ENCODE assay signal across 21 mouse cellular contexts in genomic region chr12:80329641-80330040, GRCm38 (mm10).
DNase-seq lines count a peak whose midpoint lies in the region; ATAC-seq lines count a peak whose summit lies in the region.
"Had no signal": no experiment of that assay in that cellular context is flagged by ENCODE, and none has a peak within 500 bp of the region (broad histone marks: within the 10 kb centered on the region; RNA-seq: fewer than 3 reads in every experiment).

No protein-coding gene starts in this region.

- 35% methylated on average over 2 of the region's 2 CpGs for WGBS in kidney, embryonic 15.5 days
- 43% methylated on average over 2 of the region's 2 CpGs for WGBS in intestine, embryonic 14.5 days
- WGBS in stomach, embryonic 14.5 days: 42% methylated on average over 2 of the region's 2 CpGs

- H3K9ac ChIP-seq in kidney, embryonic 15.5 days: no peak overlapping the region
- H3K9ac ChIP-seq in intestine, embryonic 14.5 days (ENCODE audit: low read length): no peak overlapping the region
- H3K9ac ChIP-seq in stomach, embryonic 14.5 days (replicated peaks; ENCODE audit: low read depth, low read length): no peak overlapping the region
- H3K9ac ChIP-seq: embryonic facial prominence, embryonic 12.5 days; forebrain, embryonic 15.5 days; hindbrain, embryonic 13.5 days; liver, postnatal 0 days; neural tube, embryonic 12.5 days had no signal

- H3K27ac ChIP-seq in kidney, embryonic 15.5 days: no peak overlapping the region
- H3K27ac ChIP-seq in intestine, embryonic 14.5 days (ENCODE audit: low read depth): no peak overlapping the region
- no peak overlapping the region for H3K27ac ChIP-seq in stomach, embryonic 14.5 days (ENCODE audit: low read length)
- H3K27ac ChIP-seq: embryonic facial prominence, embryonic 12.5 days; forebrain, embryonic 15.5 days; hindbrain, embryonic 13.5 days; neural tube, embryonic 12.5 days had no signal

- DNase-seq in kidney, adult 11 months: no peak
- peak; percentile 31 for DNase-seq in 3T3-L1 (ENCODE audit: low read depth, low spot score)
- no peak for DNase-seq in intestine, embryonic 14.5 days (ENCODE audit: low spot score)
- no peak for DNase-seq in adrenal gland, postnatal 4 days (ENCODE audit: low spot score in 2 of 2)
- DNase-seq in neural tube, embryonic 10.5 days (ENCODE audit: extremely low spot score, low spot score): no peak
- DNase-seq: cerebellum, adult 8-10 months; heart, postnatal 10 days; left cerebral cortex, postnatal 4 days; liver, postnatal 0 days; lung, postnatal 14 days; right cerebral cortex, postnatal 4 days; thymus, postnatal 4 days had no signal

- no peak overlapping the region for H3K4me2 ChIP-seq in kidney, embryonic 15.5 days
- no peak overlapping the region for H3K4me2 ChIP-seq in intestine, embryonic 14.5 days (ENCODE audit: low read length)
- H3K4me2 ChIP-seq in stomach, embryonic 14.5 days (replicated peaks; ENCODE audit: low read depth, low read length): no peak overlapping the region
- H3K4me2 ChIP-seq: embryonic facial prominence, embryonic 12.5 days; forebrain, embryonic 15.5 days; heart, embryonic 11.5 days; hindbrain, embryonic 13.5 days; neural tube, embryonic 12.5 days had no signal

- no peak overlapping the region for H3K4me3 ChIP-seq in kidney, embryonic 15.5 days (replicated peaks)
- no peak overlapping the region for H3K4me3 ChIP-seq in intestine, embryonic 14.5 days (ENCODE audit: low read depth, low read length)
- H3K4me3 ChIP-seq in stomach, embryonic 14.5 days (ENCODE audit: low read depth, low read length): no peak overlapping the region
- H3K4me3 ChIP-seq: embryonic facial prominence, embryonic 12.5 days; erythroblast, embryonic 14.5 days; forebrain, embryonic 15.5 days; hindbrain, embryonic 13.5 days; neural tube, embryonic 12.5 days had no signal

- ATAC-seq in kidney, embryonic 15.5 days (replicated peaks; ENCODE audit: low FRiP score): 0 out of 2 replicates have a peak, but pooled peaks have one; percentile 33
- ATAC-seq in intestine, embryonic 14.5 days (replicated peaks; ENCODE audit: low FRiP score, low TSS enrichment, low read depth): peak; percentile 69; the same call in 1 of the 2 replicates
- peak; percentile 68 for ATAC-seq in stomach, embryonic 14.5 days (ENCODE audit: insufficient number of reproducible peaks, insufficient read depth, low FRiP score, low read depth)
- ATAC-seq: forebrain, embryonic 15.5 days; inflammation-experienced regulatory T-cells, adult 6 months; liver, postnatal 0 days had no signal

- H3K27me3 ChIP-seq in kidney, embryonic 15.5 days: no peaks in the 10 kb centered on the region
- H3K27me3 ChIP-seq in intestine, embryonic 14.5 days (replicated peaks; ENCODE audit: control insufficient read depth, insufficient read depth, low read length): no peaks in the 10 kb centered on the region
- H3K27me3 ChIP-seq in stomach, embryonic 14.5 days (ENCODE audit: control insufficient read depth, insufficient read depth, low read length): no peaks in the 10 kb centered on the region
- H3K27me3 ChIP-seq: embryonic facial prominence, embryonic 12.5 days; forebrain, embryonic 15.5 days; hindbrain, embryonic 13.5 days; neural tube, embryonic 12.5 days had no signal

- H3K9me3 ChIP-seq in kidney, embryonic 15.5 days (replicated peaks): no peaks in the 10 kb centered on the region
- no peaks in the 10 kb centered on the region for H3K9me3 ChIP-seq in intestine, embryonic 14.5 days (ENCODE audit: control insufficient read depth, low read length)
- no peaks in the 10 kb centered on the region for H3K9me3 ChIP-seq in stomach, embryonic 14.5 days (ENCODE audit: control insufficient read depth, low read depth, low read length)
- H3K9me3 ChIP-seq: embryonic facial prominence, embryonic 12.5 days; forebrain, embryonic 15.5 days; hindbrain, embryonic 13.5 days; neural tube, embryonic 12.5 days had no signal

- peaks cover 28% of the 10 kb centered on the region for H3K4me1 ChIP-seq in kidney, embryonic 15.5 days
- H3K4me1 ChIP-seq in intestine, embryonic 14.5 days (replicated peaks; ENCODE audit: control insufficient read depth, insufficient read depth, low read length): peaks cover 22% of the 10 kb centered on the region
- H3K4me1 ChIP-seq in stomach, embryonic 14.5 days (ENCODE audit: control insufficient read depth, insufficient read depth, low read length): 0 out of 2 replicates have a peak, but pooled peaks cover 4% of the 10 kb centered on the region
- H3K4me1 ChIP-seq: forebrain, embryonic 15.5 days had no signal

- no peaks in the 10 kb centered on the region for H3K36me3 ChIP-seq in kidney, embryonic 15.5 days
- H3K36me3 ChIP-seq in intestine, embryonic 14.5 days (ENCODE audit: control insufficient read depth, insufficient read depth, low read length): no peaks in the 10 kb centered on the region
- H3K36me3 ChIP-seq in stomach, embryonic 14.5 days (ENCODE audit: control insufficient read depth, insufficient read depth, low read length): no peaks in the 10 kb centered on the region
- H3K36me3 ChIP-seq: forebrain, embryonic 15.5 days; hindbrain, embryonic 13.5 days; neural tube, embryonic 12.5 days had no signal
